Mouse (Mus musculus) c-Kit-positive CD71-positive TER-119-positive erythroid progenitor cells, embryonic 14.5 days (primary cell): ENCODE measurements around the gene Cse1l.

Source experiments
- DNase-seq: peaks from one replicate; pipeline ENCODE4 v3.0.0-alpha.2; 2013; ENCODE audit warnings: low spot score

The Cse1l gene

DNA sequence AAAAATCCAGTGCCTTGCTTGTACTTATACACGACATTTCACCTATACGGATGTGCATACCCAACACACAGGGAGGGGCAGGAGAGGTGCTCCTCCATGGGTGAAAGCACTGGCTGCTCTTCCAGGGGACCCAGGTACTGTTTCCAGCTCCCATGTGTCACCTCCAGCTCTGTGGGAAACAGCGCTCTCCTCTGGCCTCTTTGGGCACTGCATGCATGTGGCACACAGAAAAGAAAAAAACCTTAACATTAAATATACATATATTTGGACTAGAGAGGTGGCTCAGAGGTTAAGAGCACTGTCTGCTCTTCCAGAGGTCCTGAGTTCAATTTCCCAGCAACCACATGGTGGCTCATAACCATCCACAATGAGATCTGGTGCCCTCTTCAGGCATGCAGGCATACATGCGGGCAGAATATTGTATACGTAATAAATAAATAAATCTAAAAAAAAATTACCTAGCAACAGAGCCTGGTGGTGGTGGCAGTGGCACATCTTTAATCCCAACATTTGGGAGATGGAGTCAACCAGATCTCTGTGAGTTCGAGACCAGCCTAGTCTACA lies 2.0 kb upstream of the Cse1l start:
- no peak for DNase-seq

DNA sequence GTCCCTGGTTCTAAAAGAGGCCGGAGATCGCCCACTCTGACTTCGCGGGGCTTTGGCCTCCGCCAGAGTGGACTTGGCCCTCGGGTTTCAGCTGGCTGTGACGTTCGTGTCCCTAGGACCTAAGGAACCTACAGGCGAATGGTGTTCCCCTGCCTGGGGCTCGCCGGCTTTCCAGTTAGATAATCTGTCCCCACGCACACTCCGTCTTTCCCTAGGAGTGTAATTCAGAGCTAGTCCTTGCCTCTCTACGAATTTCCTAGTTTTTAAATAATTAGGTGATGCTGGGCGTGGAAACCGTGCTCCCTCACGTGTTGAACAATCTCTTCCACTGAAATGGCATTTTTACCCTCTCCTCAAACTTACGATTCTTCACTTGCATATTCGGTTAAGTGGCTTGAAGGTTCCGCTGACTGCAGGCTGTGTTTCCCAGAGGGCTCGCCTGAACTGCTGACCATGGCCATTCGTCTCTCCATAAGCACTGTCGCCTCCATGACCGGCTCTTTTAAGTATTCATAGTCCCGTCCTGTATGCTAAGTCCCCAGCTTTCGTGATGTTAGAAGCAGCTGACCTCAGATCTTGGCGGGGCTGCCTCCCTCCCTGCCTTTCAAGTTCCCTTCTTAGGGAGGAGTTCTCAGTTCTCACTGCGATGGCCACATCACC lies 813 bp downstream of the Cse1l start:
- peak; percentile 53 for DNase-seq

DNA sequence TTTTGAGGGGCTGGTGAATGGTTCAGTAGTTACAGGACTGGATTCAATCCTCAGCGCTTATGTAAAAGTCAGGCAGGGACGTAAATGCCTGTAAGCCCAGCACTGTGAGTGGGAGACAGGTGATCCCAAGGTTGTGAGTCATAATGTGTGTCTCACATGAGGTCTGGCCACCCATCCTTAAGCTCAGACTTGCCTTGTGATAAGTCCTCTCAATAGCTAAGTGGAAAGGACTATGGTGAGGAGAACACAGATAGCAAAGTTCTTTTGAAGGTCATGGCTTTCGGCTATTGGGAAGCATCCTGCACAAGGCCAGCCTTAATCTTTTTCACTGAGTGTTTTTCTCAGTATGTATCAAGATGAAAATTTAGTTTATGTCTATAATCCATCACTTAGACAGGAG lies 3.9 kb downstream of the Cse1l start:
- no peak for DNase-seq

- no peak for DNase-seq
Measured at GRCm38 (mm10) chr2:166910536-166910935, 4.7 kb downstream of the Cse1l start.

GRCm38 (mm10) chr2:166923971-166924370 lies 18.1 kb downstream of the Cse1l start:
- peak; percentile 54 for DNase-seq

- DNase-seq: no peak
Measured at GRCm38 (mm10) chr2:166933943-166934342, 28.1 kb downstream of the Cse1l start.

DNA sequence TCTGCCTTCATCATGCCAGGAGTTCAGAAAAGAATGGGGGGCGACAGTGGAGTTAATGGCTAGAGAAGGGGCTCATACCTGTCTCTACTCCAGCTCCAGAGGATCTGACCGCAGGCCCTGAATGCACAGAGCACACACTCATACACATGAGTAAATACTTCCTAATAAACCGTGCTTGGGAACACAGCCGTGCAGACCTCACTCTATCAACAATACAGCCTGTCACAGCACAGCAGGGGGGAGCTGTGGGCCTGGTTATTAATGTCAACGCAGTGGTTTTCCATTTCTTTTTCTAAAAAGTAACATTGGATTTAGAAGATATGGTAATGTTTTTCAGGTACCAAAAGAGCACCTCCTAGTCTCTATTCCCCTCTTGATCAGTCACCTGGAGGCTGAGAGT lies 28.6 kb downstream of the Cse1l start:
- DNase-seq: no peak

- no peak for DNase-seq
Measured at GRCm38 (mm10) chr2:166935582-166935981, 29.7 kb downstream of the Cse1l start.

DNA sequence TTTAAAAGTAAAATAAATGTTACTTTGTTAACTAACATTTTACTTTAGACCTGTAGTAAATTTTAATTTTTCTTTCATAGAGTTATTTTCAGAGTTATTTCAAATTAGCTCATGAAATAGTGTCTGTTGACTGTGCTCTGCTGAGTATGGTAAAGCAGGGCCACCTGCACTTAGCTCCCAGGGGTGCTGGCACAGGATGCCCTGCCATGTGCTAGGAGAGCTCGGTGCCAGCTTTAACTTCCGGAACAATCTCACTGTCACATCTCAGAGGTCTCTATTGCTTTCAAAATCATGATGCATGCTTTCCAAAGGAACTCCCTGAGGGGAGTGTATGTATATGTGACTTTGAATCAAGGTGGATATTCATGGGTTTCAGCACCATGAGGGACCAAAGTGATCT lies 30.3 kb downstream of the Cse1l start:
- DNase-seq: no peak

GRCm38 (mm10) chr2:166943146-166943545 lies 37.3 kb downstream of the Cse1l start:
- DNase-seq: no peak

GRCm38 (mm10) chr2:166944346-166944745 lies 38.5 kb downstream of the Cse1l start:
- DNase-seq: no peak

DNA sequence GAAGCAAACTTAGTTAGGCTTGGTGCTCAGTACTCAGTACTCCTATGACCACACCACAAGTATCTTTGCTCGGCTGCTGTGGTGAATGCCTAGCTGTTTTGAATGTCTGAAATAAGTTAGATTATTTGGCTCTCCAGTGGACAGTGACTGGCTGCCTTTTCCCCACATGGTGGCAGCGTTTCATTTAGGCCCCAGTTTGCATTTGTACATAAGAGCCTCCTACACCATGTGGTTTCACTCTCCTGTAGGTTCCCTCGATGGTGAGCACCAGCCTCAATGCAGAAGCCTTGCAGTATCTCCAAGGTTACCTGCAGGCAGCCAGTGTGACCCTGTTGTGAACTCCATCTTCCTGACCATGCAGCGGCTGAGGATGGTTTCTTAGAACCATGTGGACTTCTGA lies 39.6 kb downstream of the Cse1l start:
- no peak for DNase-seq

DNA sequence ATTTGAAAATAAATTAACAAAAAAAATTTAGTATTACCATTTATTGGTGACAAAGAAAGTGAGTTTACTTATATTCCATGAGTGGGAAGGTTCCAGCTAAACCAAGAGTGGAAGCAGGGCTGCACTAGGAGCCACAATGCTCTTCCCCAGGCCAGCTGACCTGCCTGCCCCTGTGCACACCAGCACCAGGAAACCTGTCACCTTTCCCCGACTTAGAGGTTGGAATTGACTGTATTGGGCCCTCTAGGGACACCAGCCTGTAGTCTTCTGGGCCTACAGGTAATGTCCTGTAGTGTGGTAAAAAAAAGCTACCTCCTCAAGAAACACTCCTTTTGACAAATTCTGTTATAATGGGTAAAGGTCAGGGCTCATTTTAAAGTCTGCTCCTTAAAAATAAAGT lies 42.4 kb downstream of the Cse1l start:
- DNase-seq: no peak

DNA sequence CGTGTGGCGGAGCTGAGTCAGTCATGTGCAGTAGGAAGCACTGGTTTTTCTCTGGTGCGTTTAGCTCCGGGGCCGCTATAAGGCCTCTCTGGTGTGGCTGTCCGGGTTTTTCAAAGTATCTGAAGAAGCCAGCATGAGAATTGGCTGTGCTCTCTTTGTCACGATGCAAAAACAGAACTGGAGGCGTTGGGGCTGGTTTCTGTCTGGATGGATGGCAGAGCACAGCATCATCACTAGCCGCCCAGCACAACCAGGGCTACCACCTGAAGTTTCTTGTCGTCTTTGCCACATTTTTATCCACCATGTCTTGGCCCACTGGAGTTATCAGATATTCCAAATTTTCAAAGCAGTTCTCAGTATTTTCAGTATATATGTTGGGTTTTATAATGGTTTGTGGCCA lies 43.1 kb downstream of the Cse1l start:
- no peak for DNase-seq

- no peak for DNase-seq
Measured at GRCm38 (mm10) chr2:166950853-166951648, 45.2 kb downstream of the Cse1l start.

DNA sequence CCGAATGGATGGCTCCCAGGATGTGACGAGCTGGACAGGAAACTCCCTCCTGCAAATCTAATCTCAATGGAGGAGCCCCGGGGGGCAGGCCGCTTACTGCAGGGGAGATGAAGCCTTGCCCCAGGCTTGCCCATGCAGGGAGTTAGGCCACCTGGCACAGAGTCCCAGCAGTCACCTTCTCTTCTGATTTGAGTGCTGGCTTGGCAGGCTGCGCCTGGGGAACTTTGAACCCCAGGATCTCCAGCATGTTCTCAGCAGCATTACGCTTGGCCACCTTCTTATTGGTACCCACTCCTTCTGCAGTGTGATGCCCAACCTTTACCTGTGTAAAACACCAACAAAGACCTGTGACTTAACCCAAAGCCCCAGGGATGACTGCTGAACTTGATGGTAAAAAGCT lies 46.3 kb downstream of the Cse1l start:
- DNase-seq: no peak

DNA sequence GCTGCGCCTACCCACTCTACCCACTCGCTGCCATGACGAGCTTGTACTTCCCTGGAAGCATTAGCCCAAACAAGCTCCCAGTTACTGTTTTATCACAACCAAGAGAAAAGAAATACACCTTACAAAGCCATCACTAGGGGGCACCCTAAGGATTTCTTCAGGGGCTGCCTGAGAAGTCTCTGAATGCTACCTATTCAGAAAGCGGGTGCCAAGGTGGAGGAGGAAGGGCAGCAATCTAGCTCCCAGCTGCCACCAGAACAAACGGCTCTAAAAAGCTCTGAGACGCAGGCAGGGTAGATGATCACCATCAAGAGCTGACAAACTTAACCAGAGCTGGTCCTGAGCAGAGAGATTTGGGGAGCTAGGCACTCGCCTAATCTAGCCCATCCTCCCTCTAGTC lies 51.0 kb downstream of the Cse1l start:
- DNase-seq: peak; percentile 64

GRCm38 (mm10) chr2:166960648-166961330 lies 54.9 kb downstream of the Cse1l start:
- DNase-seq: no peak

- no peak for DNase-seq
Measured at GRCm38 (mm10) chr2:166963257-166963656, 57.4 kb downstream of the Cse1l start.

- no peak for DNase-seq
Measured at GRCm38 (mm10) chr2:166964773-166965172, 58.9 kb downstream of the Cse1l start.

GRCm38 (mm10) chr2:166973153-166973552 lies 67.3 kb downstream of the Cse1l start:
- DNase-seq: no peak

GRCm38 (mm10) chr2:166974177-166974872 lies 68.5 kb downstream of the Cse1l start:
- no peak for DNase-seq
